Mouse (Mus musculus): ENCODE data around the gene Neurod2.

GRCm38 (mm10) chr11:98330745-98331204 is 1.3 kb upstream of the Neurod2 start:
- TF ChIP-seq CTCF (IDR thresholded peaks at IDR 0.05; ENCODE audit: borderline replicate concordance, insufficient read depth, low read length), result no peak
- TF ChIP-seq POLR2A (IDR thresholded peaks at IDR 0.05; ENCODE audit: low read depth, low read length), result no peak

Measured in embryonic fibroblast, embryonic 13.5 days (primary cell).